Mouse (Mus musculus): ENCODE results near the gene Tmem106a. TPM values are rescaled to one million over a fixed set of nuclear protein-coding genes. Genes with fewer than 3 reads are reported as not detected.
"Not testable (repeated sequence)": the region's sequence is repeated elsewhere in the genome, so short reads cannot be mapped to it uniquely, and the experiment has no call there.

Tmem106a gene
- total RNA-seq, 1 experiment = 5.8 TPM

- H3K4me3 ChIP-seq (ENCODE audit: insufficient read depth in 1 of 2, low read depth in 1 of 2, low read length in 2 of 2, poor library complexity in 1 of 2, severe bottlenecking in 1 of 2) = no peak overlapping the region
- in situ Hi-C loops (cut with MboI; ENCODE audit: low sequenced_read_pairs in 2 of 2, unreplicated experiment in 2 of 2) = no loop called here
- H3K27ac ChIP-seq (ENCODE audit: insufficient read depth, low read depth, low read length, poor library complexity, severe bottlenecking) = no peak overlapping the region
- no peak overlapping the region for H3K9ac ChIP-seq (ENCODE audit: insufficient read depth, low read depth, low read length, poor library complexity, severe bottlenecking)
- no peak for DNase-seq (ENCODE audit: low read depth, low spot score)
- TF ChIP-seq CHD2 (IDR thresholded peaks at IDR 0.05; ENCODE audit: low read depth, low read length) = no peak
- peaks cover 0 to 11% of the 10 kb centered on the region in 2 experiments; a peak in 1 of 4 replicates for H3K4me1 ChIP-seq (ENCODE audit: control insufficient read depth in 2 of 2, insufficient read depth in 2 of 2, low read length in 2 of 2, poor library complexity in 1 of 2)
- peaks cover 43% of the 10 kb centered on the region for H3K36me3 ChIP-seq (ENCODE audit: control insufficient read depth, insufficient read depth, low read length, poor library complexity, severe bottlenecking)
- H3K9me3 ChIP-seq (ENCODE audit: control insufficient read depth, insufficient read depth, low read depth, low read length) = no peaks in the 10 kb centered on the region
These were observed 53.6 kb downstream of the Tmem106a start for GRCm38 (mm10) chr11:101635660-101636059.

- Histone ChIP-seq H3K27ac (ENCODE audit: insufficient read depth, low read depth, low read length, poor library complexity, severe bottlenecking) (no peak overlapping the region), H3K4me3 (ENCODE audit: insufficient read depth in 1 of 2, low read depth in 1 of 2, low read length in 2 of 2, poor library complexity in 1 of 2, severe bottlenecking in 1 of 2) (no peak overlapping the region), H3K36me3 (ENCODE audit: control insufficient read depth, insufficient read depth, low read length, poor library complexity, severe bottlenecking) (peaks cover 17% of the 10 kb centered on the region), H3K9me3 (ENCODE audit: control insufficient read depth, insufficient read depth, low read depth, low read length) (no peaks in the 10 kb centered on the region), H3K4me1 (ENCODE audit: control insufficient read depth in 2 of 2, insufficient read depth in 2 of 2, low read length in 2 of 2, poor library complexity in 1 of 2) (peaks cover 0 to 8% of the 10 kb centered on the region in 2 experiments; a peak in 1 of 4 replicates), H3K9ac (ENCODE audit: insufficient read depth, low read depth, low read length, poor library complexity, severe bottlenecking) (no peak overlapping the region)
- DNase-seq (ENCODE audit: low read depth, low spot score) = no peak
- TF ChIP-seq CHD2 (IDR thresholded peaks at IDR 0.05; ENCODE audit: low read depth, low read length) (no peak), HCFC1 (IDR thresholded peaks at IDR 0.05; ENCODE audit: borderline replicate concordance, insufficient read depth, low read length) (no peak), ZC3H11A (IDR thresholded peaks at IDR 0.05; ENCODE audit: borderline replicate concordance, low read depth, low read length) (no peak), MAFK (IDR thresholded peaks at IDR 0.05; ENCODE audit: insufficient read depth, low read depth, low read length) (no peak), ZNF384 (IDR thresholded peaks at IDR 0.05; ENCODE audit: low read depth, low read length) (no peak)
- in situ Hi-C loops (cut with MboI; ENCODE audit: low sequenced_read_pairs in 2 of 2, unreplicated experiment in 2 of 2) = no loop called here
These were observed 57.7 kb downstream of the Tmem106a start for GRCm38 (mm10) chr11:101639761-101640160.

GRCm38 (mm10) chr11:101640857-101641709 is 59.0 kb downstream of the Tmem106a start:
- Histone ChIP-seq H3K9ac (ENCODE audit: insufficient read depth, low read depth, low read length, poor library complexity, severe bottlenecking) (peak overlapping the region; percentile 93), H3K27ac (ENCODE audit: insufficient read depth, low read depth, low read length, poor library complexity, severe bottlenecking) (peak overlapping the region; percentile 87), H3K4me3 (ENCODE audit: insufficient read depth in 1 of 2, low read depth in 1 of 2, low read length in 2 of 2, poor library complexity in 1 of 2, severe bottlenecking in 1 of 2) (peak overlapping the region; percentile 63 to 71)
- H3K4me1 ChIP-seq (ENCODE audit: control insufficient read depth in 2 of 2, insufficient read depth in 2 of 2, low read length in 2 of 2, poor library complexity in 1 of 2); H3K9me3 ChIP-seq (ENCODE audit: control insufficient read depth, insufficient read depth, low read depth, low read length); H3K36me3 ChIP-seq (ENCODE audit: control insufficient read depth, insufficient read depth, low read length, poor library complexity, severe bottlenecking); in situ Hi-C loops (cut with MboI; ENCODE audit: low sequenced_read_pairs in 2 of 2, unreplicated experiment in 2 of 2): not testable (repeated sequence)
- DNase-seq (ENCODE audit: low read depth, low spot score) = peak; percentile 71
- TF ChIP-seq HCFC1 (IDR thresholded peaks at IDR 0.05; ENCODE audit: borderline replicate concordance, insufficient read depth, low read length) = 0 out of 2 replicates have a peak, but pooled peaks have one; percentile 5

Other genes starting within 250 kb of the Tmem106a start
- not detected in 2 replicates for gene G6pc, start 214.7 kb upstream of the Tmem106a start, total RNA-seq (2012; rRNA removed)
- gene Aarsd1, start 164.6 kb upstream of the Tmem106a start, total RNA-seq (2012; rRNA removed) = 73.2 and 79.4 TPM in 2 replicates
- 1.3 and 5.4 TPM in 2 replicates for gene Gm27029, start 157.4 kb upstream of the Tmem106a start, total RNA-seq (2012; rRNA removed)
- 6.9 and 7.6 TPM in 2 replicates for gene Rundc1, start 157.2 kb upstream of the Tmem106a start, total RNA-seq (2012; rRNA removed)
- 3.2 and 3.4 TPM in 2 replicates for gene Ptges3l, start 156.9 kb upstream of the Tmem106a start, total RNA-seq (2012; rRNA removed)
- 1,298 and 1,307 TPM in 2 replicates for gene Rpl27, start 139.9 kb upstream of the Tmem106a start, total RNA-seq (2012; rRNA removed)
- 5.0 and 9.1 TPM in 2 replicates for gene Ifi35, start 133.8 kb upstream of the Tmem106a start, total RNA-seq (2012; rRNA removed)
- 8.9 and 10.4 TPM in 2 replicates for gene Rnd2, start 117.2 kb upstream of the Tmem106a start, total RNA-seq (2012; rRNA removed)
- gene Vat1, start 116.0 kb upstream of the Tmem106a start, total RNA-seq (2012; rRNA removed) = 41.9 and 57.5 TPM in 2 replicates
- gene Brca1, start 30.3 kb upstream of the Tmem106a start, total RNA-seq (2012; rRNA removed) = 61.1 and 63.5 TPM in 2 replicates
- gene Nbr1, start 30.1 kb upstream of the Tmem106a start, total RNA-seq (2012; rRNA removed) = 101 and 103 TPM in 2 replicates
- not detected in 2 replicates for gene Gm11634, start 17.0 kb downstream of the Tmem106a start, total RNA-seq (2012; rRNA removed)
- gene Rdm1, start 45.0 kb downstream of the Tmem106a start, total RNA-seq (2012; rRNA removed) = 81.1 and 99.0 TPM in 2 replicates
- gene Arl4d, start 83.3 kb downstream of the Tmem106a start, total RNA-seq (2012; rRNA removed) = 11.2 and 13.8 TPM in 2 replicates
- gene Dhx8, start 150.7 kb downstream of the Tmem106a start, total RNA-seq (2012; rRNA removed) = 43.6 and 51.7 TPM in 2 replicates
- 78.8 and 84.0 TPM in 2 replicates for gene Etv4, start 203.1 kb downstream of the Tmem106a start, total RNA-seq (2012; rRNA removed)

All from ES-E14 (cell line).